Mouse (Mus musculus) CH12.LX (cell line): Measurements from ENCODE around the gene Rfxank. TPM values are rescaled to one million over a fixed set of nuclear protein-coding genes. Genes with fewer than 3 reads are reported as not detected.

Source experiments
- DNase-seq: peaks from one replicate; pipeline ENCODE4 v3.0.0-alpha.2; 2013; ENCODE audit errors: extremely low read depth
- H3K27ac ChIP-seq: 2 replicates; pipeline ENCODE4 v1.5.1; 2012; ENCODE audit warnings: low read depth, mild to moderate bottlenecking, control low read depth, moderate library complexity; ENCODE audit not compliant: insufficient read depth
- H3K27me3 ChIP-seq: replicated peaks from 2 replicates; pipeline ENCODE3; 2012; ENCODE audit warnings: inconsistent platforms
- H3K36me3 ChIP-seq, 2 experiments: replicated peaks in 1 of 2; 2 replicates each; pipeline versions ENCODE3 to v1.6.1; 2012; ENCODE audit warnings: inconsistent platforms in 1 of 2, low read length in 1 of 2, mild to moderate bottlenecking in 1 of 2, mixed read lengths in 1 of 2, moderate library complexity in 1 of 2; ENCODE audit not compliant: control insufficient read depth in 1 of 2, insufficient read depth in 1 of 2
- H3K4me1 ChIP-seq, 2 experiments: 2 replicates each; pipeline ENCODE4 v1.6.1; 2012; ENCODE audit warnings: inconsistent platforms in 1 of 2, moderate library complexity in 1 of 2; ENCODE audit not compliant: insufficient read depth in 2 of 2, control insufficient read depth in 1 of 2
- H3K4me2 ChIP-seq: 2 replicates; pipeline ENCODE4 v1.6.1; 2012; ENCODE audit warnings: low read depth, mild to moderate bottlenecking, control low read depth; ENCODE audit not compliant: poor library complexity, insufficient read depth, severe bottlenecking
- H3K4me3 ChIP-seq, 3 experiments: fragments of 150-350 bp in 1 of 3; sonication (generic) in 1 of 3; replicated peaks in 1 of 3; 2 replicates each; pipeline versions ENCODE3 to v1.5.1; 2011 to 2012; ENCODE audit warnings: low read depth in 2 of 3, low read length in 2 of 3, mild to moderate bottlenecking in 2 of 3, moderate library complexity in 2 of 3, control low read depth in 1 of 3, improper control_type of control experiment in 1 of 3, inconsistent platforms in 1 of 3, mixed read lengths in 1 of 3; ENCODE audit not compliant: poor library complexity in 1 of 3
- H3K79me2 ChIP-seq: replicated peaks from 2 replicates; pipeline ENCODE4 v1.6.1; 2012; ENCODE audit warnings: mild to moderate bottlenecking, moderate library complexity; ENCODE audit not compliant: control insufficient read depth, poor library complexity, insufficient read depth, severe bottlenecking; ENCODE audit errors: extremely low read depth
- H3K9ac ChIP-seq: 2 replicates; pipeline ENCODE4 v1.6.1; 2012; ENCODE audit warnings: low read depth, mild to moderate bottlenecking, control low read depth, moderate library complexity; ENCODE audit not compliant: insufficient read depth
- H3K9me3 ChIP-seq: replicated peaks from 2 replicates; pipeline ENCODE3; 2012; ENCODE audit warnings: low read length, inconsistent platforms, mixed read lengths
- BHLHE40 ChIP-seq: IDR thresholded peaks from 2 replicates; pipeline ENCODE4 v1.6.1; 2011; ENCODE audit warnings: mild to moderate bottlenecking, low read depth, low read length, improper control_type of control experiment
- ELF1 ChIP-seq: IDR thresholded peaks from 2 replicates; pipeline ENCODE4 v1.6.1; 2014; ENCODE audit warnings: low read depth, mild to moderate bottlenecking, inconsistent platforms, low read length, improper control_type of control experiment
- EP300 ChIP-seq: IDR thresholded peaks from 2 replicates; pipeline ENCODE4 v1.6.1; 2011; ENCODE audit warnings: low read length, improper control_type of control experiment
- GABPA ChIP-seq: IDR thresholded peaks from 2 replicates; pipeline ENCODE4 v1.6.1; 2012; ENCODE audit warnings: low read depth, low read length, improper control_type of control experiment, inconsistent platforms; ENCODE audit not compliant: insufficient replicate concordance
- IRF4 ChIP-seq: IDR thresholded peaks from 2 replicates; pipeline ENCODE4 v1.6.1; 2014; ENCODE audit warnings: low read depth, mild to moderate bottlenecking, inconsistent platforms, low read length, improper control_type of control experiment
- MAZ ChIP-seq: IDR thresholded peaks from 2 replicates; pipeline ENCODE4 v1.6.1; 2012; ENCODE audit warnings: low read depth, mild to moderate bottlenecking, inconsistent platforms, low read length, improper control_type of control experiment, moderate library complexity
- MXI1 ChIP-seq: IDR thresholded peaks from 2 replicates; pipeline ENCODE4 v1.6.1; 2011; ENCODE audit warnings: mild to moderate bottlenecking, low read depth, low read length, improper control_type of control experiment
- MYC ChIP-seq: IDR thresholded peaks from 2 replicates; pipeline ENCODE4 v1.6.1; 2011; ENCODE audit warnings: low read depth, mild to moderate bottlenecking, improper control_type of control experiment, low read length
- NELFE ChIP-seq: IDR thresholded peaks from 2 replicates; pipeline ENCODE4 v1.6.1; 2011; ENCODE audit warnings: low read depth, low read length, improper control_type of control experiment
- POLR2A ChIP-seq: IDR thresholded peaks from 2 replicates; pipeline ENCODE4 v1.6.1; 2011; ENCODE audit warnings: low read depth, mild to moderate bottlenecking, improper control_type of control experiment, low read length
- POLR2AphosphoS2 ChIP-seq: IDR thresholded peaks from 2 replicates; pipeline ENCODE4 v1.6.1; 2011; ENCODE audit warnings: low read depth, low read length, improper control_type of control experiment
- SIN3A ChIP-seq: IDR thresholded peaks from 2 replicates; pipeline ENCODE4 v1.6.1; 2012; ENCODE audit warnings: low read length, improper control_type of control experiment, inconsistent platforms
- SMC3 ChIP-seq: IDR thresholded peaks from 2 replicates; pipeline ENCODE4 v1.6.1; 2011; ENCODE audit warnings: low read depth, low read length, improper control_type of control experiment
- TCF12 ChIP-seq: IDR thresholded peaks from 2 replicates; pipeline ENCODE4 v1.6.1; 2014; ENCODE audit warnings: low read depth, mild to moderate bottlenecking, inconsistent platforms, low read length, improper control_type of control experiment
- USF2 ChIP-seq: conservative IDR thresholded peaks from 2 replicates; pipeline ENCODE4 v1.6.1; 2011; ENCODE audit warnings: low read depth, low read length, improper control_type of control experiment
- ZC3H11A ChIP-seq: IDR thresholded peaks from 2 replicates; pipeline ENCODE4 v1.6.1; 2012; ENCODE audit warnings: low read depth, mild to moderate bottlenecking, inconsistent platforms, low read length, improper control_type of control experiment
- ZKSCAN1 ChIP-seq: IDR thresholded peaks from 2 replicates; pipeline ENCODE4 v1.6.1; 2012; ENCODE audit warnings: low read depth, inconsistent platforms, low read length, improper control_type of control experiment, borderline replicate concordance
- ZMIZ1 ChIP-seq: IDR thresholded peaks from 2 replicates; pipeline ENCODE4 v1.6.1; 2012; ENCODE audit warnings: low read depth, mild to moderate bottlenecking, inconsistent platforms, low read length, improper control_type of control experiment
- dilution Hi-C: fragments of 300-500 bp; cut with MboI; formaldehyde crosslinking; loops from 2 replicates; pipeline ENCODE4 v1.14.3; 2020; ENCODE audit warnings: low sequenced_read_pairs; ENCODE audit not compliant: extremely low pct_unique_long_range_greater_than_20kb, extremely low pct_ligation_motif_present
- in situ Hi-C: fragments of 300-500 bp; cut with MboI; formaldehyde crosslinking; loops from 3 replicates; pipeline ENCODE4 v1.14.3; 2019; ENCODE audit warnings: low sequenced_read_pairs, low pct_ligation_motif_present, low pct_unique_long_range_greater_than_20kb, mixed read lengths
- polyA plus RNA-seq: library from polyadenylated mRNA; unstranded; fragments of >175 nt; gene quantifications from 2 replicates; pipeline ENCODE4 v1.2.1, GENCODE M21; 2012; ENCODE audit warnings: low read depth; ENCODE audit not compliant: insufficient read length
- total RNA-seq, 2 experiments: library from RNA; depleted of rRNA; stranded (reverse); fragments of 300-350 nt in 1 of 2; fragments of >200 nt in 1 of 2; gene quantifications; 2 replicates each; pipeline ENCODE4 v1.2.3; 2012 to 2014

Gene Rfxank
- total and polyA plus RNA-seq, 3 experiments: 12.3 to 17.2 (median 13.4) TPM

- peak; percentile 31; the same call in 1 of the 2 replicates for TF ChIP-seq IRF4
- no peak for TF ChIP-seq BHLHE40
- TF ChIP-seq SIN3A: peak; percentile 71; the same call in 1 of the 2 replicates
- no peak for TF ChIP-seq MAZ
- no peak for TF ChIP-seq ZC3H11A
- no peak; the same call in 1 of the 2 replicates for TF ChIP-seq ZMIZ1
- peak; percentile 21; the same call in 1 of the 2 replicates for TF ChIP-seq MXI1
- 0 out of 2 replicates have a peak, but pooled peaks have one; percentile 40 for TF ChIP-seq NELFE
- TF ChIP-seq USF2: no peak
- TF ChIP-seq ELF1: peak; percentile 80
- TF ChIP-seq ZKSCAN1: no peak
- TF ChIP-seq EP300: no peak
Observed at GRCm38 (mm10) chr8:70172043-70172681, 33.2 kb upstream of the Rfxank start, which contains the start of gene Tmem161a (continued).

- peak overlapping the region; percentile 94 for H3K27ac ChIP-seq
- peaks cover 19 to 40% of the 10 kb centered on the region in 2 experiments for H3K36me3 ChIP-seq
- H3K4me3 ChIP-seq: peak overlapping the region in 2 of 3 experiments; percentile 4 to 18
- no peaks in the 10 kb centered on the region for H3K9me3 ChIP-seq
- no peak overlapping the region; the same call in 1 of the 2 replicates for H3K9ac ChIP-seq
- no peaks in the 10 kb centered on the region for H3K27me3 ChIP-seq
- dilution Hi-C loops (no loop called here), in situ Hi-C loops (loop anchor here (5.0 kb wide), 1 partner anchor 41 kb away; the partner anchor contains the start of gene Slc25a42)
- TF ChIP-seq POLR2AphosphoS2 (peak; percentile 5; the same call in 1 of the 2 replicates), SMC3 (no peak), MYC (0 out of 2 replicates have a peak, but pooled peaks have one; percentile 29), POLR2A (peak; percentile 39), USF2 (no peak), IRF4 (no peak), GABPA (no peak), TCF12 (peak; percentile 33; the same call in 1 of the 2 replicates)
- H3K4me1 ChIP-seq: peaks cover 19 to 81% of the 10 kb centered on the region in 2 experiments
- peaks cover 13% of the 10 kb centered on the region for H3K79me2 ChIP-seq
- peak; percentile 77 for DNase-seq
- peak overlapping the region; percentile 76 for H3K4me2 ChIP-seq
Observed at GRCm38 (mm10) chr8:70171240-70171639, 32.3 kb upstream of the Rfxank start.
